Mouse (Mus musculus) forelimb bud, embryonic 11.5 days (tissue): ENCODE measurements at regions not wholly inside any gene's neighbourhood (a gene's known extent, or its start where the extent isn't known, plus 50 kb on each side); places are given as distances from the start of the nearest gene placed in this dataset.
"Not testable (repeated sequence)": the region's sequence is repeated elsewhere in the genome, so short reads cannot be mapped to it uniquely, and the experiment has no call there.

Source experiments
- DNase-seq: peaks from one replicate; pipeline ENCODE4 v3.0.0-alpha.2; 2012; ENCODE audit warnings: low read depth, low spot score

DNA sequence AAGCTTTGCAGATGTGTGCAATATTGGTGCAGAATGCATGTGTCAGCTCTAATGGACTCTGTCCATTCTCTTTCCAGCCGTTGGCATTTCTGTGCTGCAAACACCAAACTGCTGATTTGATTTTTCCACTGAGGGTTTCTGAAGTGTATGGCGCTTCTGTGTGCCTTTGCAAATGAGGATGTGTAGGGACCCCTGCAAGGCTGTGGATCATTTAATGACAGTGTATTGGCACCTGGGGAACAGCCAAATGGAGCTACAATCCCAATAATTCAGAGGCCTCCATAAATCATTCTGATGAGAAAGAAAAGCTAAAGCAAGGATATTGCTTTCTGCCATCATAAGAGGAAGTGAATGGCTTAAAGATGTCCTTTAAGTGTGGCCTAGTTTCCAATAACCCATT, 305.9 kb upstream of the Pkdcc start:
- DNase-seq = no peak

DNA sequence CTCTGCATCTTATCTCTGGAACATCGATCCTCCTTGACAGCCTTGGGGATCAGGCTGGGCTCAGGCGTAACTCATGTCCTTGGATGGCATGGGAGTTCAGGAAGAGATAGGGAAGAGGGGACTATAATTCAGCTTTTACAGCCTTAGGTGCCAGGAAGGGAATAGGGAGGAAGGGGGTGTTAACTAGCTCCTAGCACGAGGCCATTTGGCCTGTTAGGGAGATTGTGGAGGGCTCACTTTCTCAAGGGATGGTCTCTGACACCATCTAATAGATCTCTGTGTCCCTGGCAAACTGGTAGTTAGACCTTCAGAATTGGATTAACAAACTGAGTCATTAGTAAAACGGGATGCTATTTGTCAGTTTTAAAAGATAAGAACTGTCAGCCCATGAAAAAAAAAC, 292.1 kb upstream of the Pkdcc start:
- not testable (repeated sequence) for DNase-seq

DNA sequence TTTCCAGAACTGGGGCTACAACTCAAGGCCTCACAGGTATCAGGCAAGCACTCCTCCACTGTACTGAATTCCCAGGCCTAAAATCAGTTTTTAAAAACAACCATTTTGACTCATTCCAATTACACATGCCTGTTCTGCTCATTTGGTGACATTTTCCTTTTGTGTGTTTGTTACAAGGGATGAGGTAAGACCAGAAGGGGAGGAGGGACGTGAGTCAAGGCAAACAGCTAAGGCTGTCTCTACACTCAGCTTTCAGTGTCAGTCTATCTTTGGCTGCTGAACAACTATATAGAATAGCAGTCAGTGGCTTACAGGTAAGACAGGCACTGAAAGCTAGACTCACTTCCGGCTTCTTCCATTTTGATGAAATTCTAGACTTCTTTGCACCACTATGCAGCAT, 289.3 kb upstream of the Pkdcc start:
- no peak for DNase-seq

DNA sequence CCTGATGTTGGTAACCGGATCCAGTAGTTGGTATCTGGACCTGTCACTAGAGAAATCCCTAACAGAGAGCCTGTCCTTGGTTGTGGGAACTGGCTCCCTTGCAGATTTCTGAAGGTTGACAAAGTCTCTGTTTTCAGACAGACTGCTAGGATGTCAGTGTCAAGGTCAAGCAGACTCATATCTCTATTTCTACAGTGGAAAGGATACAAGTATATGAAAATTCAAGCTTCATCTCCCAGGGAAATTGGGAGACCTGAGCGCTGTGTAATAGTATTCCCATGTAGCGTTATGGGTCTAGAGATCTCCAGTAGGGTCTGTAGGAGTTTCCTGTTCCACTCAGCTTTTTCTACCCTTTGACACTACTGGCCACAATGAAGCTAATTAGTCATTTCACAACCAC, 287.4 kb upstream of the Pkdcc start:
- DNase-seq = no peak

DNA sequence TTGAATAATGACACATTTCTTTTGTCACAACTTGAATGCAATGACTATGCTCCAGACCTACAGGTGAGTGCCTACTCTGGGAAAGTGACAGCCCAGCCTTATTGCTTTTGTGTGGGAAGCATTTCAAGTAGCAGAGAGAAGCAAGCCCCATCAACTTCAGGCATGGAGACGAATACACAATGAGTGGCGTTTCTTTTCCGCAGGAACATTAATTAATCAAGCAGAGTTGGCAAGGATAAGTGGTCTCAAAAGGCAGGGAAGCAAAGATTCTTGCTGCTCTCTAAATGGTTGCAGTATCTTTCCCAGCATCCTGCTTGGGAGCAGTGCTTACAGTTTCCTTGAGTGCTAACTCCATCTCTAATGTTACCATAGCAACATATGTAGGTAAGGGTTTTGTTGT, 285.6 kb upstream of the Pkdcc start:
- no peak for DNase-seq

DNA sequence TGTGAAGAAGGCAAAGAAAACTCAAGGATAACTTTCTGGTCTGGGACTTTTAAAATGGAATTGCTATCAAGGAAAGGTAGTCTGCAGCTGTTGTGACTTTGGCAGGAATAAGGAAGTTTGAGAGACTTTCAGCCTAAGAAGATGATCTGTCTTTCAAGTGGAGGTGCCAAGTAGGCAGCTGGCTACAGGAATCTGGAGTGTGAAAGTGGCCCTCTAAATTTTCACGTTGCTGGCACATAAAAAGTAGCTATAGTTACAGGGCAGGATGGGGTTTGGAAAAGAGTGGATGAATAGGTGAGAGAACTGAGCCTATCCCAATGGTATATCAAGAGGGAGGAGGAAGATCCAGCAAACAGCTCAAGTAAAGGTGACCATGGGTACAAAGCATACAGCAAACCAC, 284.4 kb upstream of the Pkdcc start:
- DNase-seq = no peak

DNA sequence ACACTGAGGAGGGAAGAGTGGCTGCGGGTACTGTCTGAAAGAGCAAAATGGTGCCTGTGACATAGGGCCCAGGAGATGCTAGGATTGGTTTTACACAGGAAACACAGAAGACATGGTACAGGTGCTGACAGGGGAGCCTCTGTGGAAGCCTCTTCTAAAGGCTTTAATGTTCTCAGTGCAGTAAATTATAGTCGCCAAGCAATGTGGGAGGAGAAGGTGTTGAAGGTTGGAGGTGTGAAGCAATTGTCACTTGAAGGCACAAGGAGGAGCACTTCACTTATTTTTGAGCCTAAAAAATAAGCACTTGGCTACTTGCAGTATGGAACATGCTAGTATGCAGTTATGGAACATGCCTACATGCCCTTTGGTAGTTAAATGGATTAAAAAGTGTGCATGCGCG, 283.6 kb upstream of the Pkdcc start:
- no peak for DNase-seq

DNA sequence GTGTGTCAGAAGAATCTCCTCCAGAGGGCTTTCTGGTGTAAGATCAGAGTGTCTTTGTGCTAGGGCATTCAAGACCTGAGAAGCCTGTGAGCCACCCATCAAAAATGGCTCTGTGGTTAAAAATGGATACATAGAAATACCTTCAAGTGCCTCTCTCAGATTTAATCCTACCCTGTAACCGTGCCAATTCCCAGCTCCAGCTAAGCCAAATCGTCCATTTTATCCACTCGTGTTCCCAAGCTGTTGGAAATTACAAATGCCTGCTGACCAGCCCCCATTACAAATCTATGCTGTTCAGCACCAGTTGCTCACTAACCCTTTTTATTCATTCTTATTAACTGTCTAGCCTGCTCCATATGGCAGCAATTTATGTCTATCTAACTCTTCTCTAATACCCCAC, 278.3 kb upstream of the Pkdcc start:
- no peak for DNase-seq

DNA sequence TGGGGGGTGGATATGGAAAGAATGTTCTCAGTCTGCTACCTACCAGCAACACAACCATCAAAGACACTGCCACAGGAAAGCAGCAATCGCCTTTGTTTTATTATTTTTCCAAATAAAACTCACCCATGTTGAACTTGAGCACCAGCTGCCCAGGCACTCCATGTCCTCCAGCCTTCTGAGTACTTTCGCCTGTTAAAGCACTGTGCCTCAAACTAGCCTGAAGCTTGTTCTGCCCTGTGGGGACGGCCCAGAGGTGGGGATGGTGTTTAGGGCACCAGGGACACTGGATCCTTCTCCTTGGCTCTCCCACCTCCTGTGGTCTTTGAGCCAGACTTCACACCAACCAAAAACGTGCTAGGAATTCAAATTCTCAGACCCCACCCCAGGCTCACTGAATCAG, 269.0 kb upstream of the Pkdcc start:
- DNase-seq = no peak

DNA sequence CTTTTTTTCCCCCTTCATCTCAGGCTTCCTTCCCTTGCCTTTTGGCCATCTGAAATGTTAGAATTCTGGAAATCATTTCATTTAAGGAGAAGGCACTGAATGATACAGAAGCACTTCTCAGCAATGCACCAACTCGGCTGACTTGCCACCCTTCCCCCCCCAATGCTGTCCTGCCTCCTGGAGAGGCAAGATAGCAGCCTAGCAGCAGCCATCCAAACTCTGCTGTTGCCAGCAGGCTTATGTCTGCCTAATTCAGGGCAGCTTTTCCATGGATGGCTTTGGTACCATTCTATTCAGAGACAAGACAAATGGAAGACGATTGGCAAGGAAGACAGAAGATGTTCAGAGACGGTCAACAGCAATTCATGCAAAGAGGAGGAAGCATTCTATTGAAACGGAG, 265.3 kb upstream of the Pkdcc start:
- no peak for DNase-seq

DNA sequence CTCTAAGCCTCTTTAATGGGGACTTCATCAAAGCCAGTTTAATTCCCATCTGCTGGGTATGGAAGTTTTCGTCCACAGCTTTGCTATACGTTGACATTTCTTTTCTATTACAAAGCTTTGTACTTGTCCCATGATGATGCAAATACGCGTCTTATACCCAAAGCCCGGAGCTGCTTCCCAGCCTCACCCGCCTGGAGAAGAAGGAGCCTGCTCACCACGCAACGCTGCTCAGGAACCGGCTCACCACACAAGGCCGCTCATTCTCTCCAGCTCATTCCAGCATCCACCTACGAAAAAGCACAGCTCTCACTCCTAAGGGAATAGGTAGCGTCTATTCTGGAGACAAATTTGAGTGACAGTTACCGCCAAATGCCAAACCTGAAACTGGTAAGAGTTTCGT, 264.8 kb upstream of the Pkdcc start:
- no peak for DNase-seq

DNA sequence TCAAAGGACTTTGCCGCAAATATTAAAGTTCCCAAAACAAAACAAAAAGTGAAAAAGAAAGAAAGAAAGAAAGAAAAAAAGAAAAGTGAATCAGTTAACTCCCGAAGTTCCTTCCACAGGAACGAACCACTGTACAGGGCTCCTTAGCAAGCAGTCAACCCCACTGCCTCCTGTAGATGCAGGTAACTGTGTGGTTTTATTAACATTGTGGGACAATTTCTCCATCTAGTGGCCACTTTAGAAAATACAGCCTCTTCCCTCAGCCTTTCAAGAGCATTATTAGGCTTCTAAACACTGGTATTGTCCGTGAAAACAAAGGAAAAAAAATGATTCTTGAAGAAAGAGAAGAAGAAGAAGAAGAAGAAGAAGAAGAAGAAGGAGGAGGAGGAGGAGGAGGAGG, 257.7 kb upstream of the Pkdcc start:
- DNase-seq = peak; percentile 76

DNA sequence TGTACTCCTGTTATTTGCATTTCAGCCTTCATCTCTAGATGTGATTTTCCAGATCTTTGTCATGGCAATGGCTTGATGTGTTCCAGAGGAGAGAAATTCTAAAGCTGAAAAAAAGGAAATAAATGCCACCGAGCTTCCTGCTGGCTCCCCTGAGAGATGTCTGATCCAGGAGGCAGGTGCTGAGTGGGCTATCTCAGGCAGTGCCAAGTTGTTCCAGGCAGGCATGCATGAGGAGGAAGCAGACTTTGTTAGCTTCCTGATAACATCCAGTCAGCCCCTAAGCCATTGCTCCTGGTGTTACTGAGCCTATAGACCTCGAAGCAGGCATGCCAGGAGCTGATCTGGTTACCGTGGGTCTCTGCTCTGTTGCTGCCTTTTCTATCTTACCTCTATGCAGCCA, 251.7 kb upstream of the Pkdcc start:
- DNase-seq = no peak

DNA sequence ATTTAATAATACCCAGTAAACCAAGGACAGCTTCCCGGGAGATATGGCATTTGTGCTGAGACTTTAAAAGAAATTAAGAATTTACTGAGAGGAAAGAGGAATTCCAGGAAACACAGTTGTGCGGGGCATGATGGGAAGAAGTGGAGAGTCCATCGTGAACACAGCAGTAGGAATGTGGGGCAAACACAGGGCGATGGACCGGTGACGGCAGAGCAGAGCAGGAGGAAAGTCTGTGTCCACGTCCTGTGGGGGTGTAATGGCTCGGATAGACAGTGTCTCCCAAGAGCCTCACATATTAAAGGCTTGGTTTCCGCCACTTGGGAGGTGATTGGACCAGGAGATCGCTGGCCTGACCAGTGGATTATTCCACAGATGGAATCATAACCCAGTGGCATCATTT, 215.4 kb upstream of the Pkdcc start:
- DNase-seq = no peak

DNA sequence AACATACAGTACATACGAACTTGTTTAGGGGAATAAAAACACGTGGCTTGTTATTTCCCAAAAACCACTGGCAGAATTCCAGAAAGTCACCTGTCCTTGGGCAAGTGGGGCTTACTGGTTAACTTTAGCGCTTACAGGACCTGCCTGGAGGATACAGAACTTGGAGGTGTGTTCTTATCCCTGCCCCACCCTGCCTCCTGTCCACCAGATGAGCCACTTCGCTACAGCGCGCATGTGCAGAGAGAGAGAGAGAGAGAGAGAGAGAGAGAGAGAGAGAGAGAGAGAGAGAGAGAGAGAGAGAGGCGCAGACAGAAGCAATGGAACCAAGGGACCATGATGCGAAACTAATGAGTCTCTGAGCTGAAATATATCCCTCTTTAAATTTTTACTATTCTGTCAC, 214.7 kb upstream of the Pkdcc start:
- no peak for DNase-seq

DNA sequence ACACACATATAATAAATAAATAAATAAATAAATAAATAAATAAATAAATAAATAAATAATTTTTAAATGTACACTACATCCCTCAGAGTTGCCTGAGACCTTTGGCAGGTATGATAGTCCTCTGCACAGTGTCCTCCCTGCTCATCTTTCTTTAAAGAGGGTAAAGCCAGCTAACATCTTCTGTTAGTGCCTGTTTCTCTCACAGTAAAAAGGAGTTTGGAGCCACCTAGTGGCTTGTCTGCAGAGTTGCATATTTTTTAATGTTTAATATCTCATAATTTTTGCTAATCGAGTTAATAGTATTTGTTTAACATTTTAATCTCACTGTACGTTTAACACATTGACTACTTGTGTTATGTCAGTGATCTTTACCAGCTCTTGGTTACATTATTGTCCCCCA, 213.5 kb upstream of the Pkdcc start:
- DNase-seq = peak; percentile 41

DNA sequence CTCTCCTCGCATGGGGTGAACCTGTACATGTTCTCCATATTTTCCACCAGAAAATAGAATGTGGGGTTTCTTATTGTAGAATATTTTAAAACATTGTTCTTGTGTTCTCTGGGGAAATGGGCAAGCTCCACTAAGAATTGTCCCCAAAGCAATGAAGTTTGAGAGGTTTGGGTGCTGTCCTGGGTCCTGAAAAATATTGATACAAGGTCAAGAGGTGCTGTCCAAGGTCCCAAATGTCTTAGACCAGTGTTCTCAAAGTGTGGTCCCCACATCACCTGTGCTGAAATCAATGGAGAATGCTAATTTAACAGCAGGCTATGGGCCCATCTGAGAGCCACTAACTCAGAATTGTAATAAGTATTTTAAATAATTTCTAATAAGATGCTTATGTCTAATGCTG, 204.2 kb upstream of the Pkdcc start:
- peak; percentile 77 for DNase-seq

DNA sequence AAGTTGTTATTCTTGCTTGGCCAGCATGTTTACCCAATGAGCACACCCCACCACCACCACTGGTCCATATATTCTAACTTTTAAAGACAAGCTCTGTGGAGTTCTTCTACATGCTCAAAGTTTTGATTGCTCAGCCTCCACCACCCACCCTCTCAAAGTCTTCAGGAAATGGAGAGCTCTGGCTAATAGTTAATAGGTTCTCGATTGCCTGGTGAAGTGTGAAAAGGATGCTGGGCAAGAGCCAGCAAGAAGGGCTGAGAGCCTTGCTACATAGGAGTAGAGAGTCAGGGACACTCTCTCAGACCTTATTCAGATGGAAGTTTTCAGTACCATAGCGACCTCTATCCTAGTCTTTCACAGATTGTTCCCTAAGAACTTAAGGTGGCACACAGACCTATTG, 199.4 kb upstream of the Pkdcc start:
- DNase-seq = no peak

DNA sequence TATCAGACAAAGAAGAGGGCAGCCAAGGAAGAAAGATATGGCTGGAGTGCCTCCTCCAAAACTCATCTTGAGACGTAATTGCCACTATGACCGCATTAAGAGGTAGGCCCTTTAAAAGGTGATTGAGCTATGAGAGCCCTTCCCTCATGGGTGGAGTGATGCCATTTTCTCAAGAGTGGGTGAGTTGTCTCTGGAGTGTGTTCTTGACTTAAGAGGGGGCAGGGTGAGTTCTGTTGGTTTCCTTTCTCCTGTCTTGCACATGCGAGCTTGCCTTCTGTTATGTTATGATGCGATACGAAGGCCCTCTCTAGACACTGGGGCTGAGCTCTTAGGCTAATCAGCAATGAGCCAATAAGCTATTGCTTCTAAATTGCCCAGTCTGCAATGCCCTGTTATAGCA, 198.2 kb upstream of the Pkdcc start:
- DNase-seq = no peak

DNA sequence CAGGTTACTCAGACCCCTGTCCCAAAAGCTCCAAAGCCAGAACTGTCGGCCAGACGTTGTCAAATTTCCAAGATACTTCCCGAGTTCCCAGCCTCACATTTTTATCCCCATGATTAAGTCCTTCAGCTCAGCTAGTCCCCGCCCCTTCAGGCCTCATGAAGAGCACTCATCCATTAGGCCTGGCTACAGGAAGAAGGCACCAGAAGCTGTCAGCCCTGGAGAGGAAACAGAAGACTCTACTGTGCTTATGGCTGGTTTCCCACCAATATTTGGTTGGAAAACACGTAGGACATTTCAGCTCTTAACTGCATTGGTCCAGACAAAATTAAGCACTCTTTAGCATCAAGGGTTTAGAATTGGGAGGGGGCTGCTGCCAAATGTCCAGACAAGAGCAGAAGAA, 195.8 kb upstream of the Pkdcc start:
- DNase-seq = no peak

DNA sequence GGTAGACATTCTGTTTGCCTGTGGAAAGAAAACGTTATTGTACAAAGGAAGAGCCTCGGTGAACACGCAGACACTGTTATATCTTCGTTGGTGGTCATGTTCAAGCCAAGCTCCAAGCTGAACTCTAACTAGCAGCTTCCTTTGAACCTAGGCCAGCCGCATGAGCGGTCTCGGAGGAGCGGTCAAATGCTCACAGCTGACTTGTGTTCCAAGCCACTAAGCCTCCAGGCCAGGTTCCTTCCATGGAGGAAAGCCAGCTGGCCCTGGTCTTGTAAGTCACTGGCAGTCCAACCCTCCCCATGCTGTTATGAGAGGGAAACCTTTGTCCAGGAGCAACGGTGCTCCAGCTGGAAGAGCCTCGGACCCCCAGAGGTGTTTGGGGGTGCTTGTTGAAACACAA, 194.5 kb upstream of the Pkdcc start:
- no peak for DNase-seq

DNA sequence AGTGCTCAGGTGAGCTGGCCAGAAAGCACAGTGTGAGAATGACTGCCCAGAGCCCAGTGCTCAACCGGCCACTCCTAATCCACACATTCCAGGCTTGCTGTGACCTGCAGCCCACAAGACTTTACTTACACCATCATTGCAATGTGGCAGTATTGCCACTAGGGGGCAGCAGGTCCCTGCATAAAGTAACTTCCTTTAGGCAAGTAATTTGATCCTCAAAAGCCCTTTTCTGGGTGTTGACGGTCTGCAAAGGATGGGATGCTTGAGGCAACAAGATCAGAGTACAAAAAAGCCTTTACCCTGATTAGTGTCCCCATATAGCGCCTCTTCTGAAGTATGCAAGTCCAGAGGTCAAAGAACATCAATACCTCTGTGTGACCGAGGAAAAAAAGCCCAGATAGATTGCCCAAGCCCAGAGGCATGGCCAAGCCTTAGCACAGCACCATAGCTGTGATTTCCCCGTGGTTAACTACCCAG, 189.7 kb upstream of the Pkdcc start:
- peak; percentile 93 for DNase-seq

DNA sequence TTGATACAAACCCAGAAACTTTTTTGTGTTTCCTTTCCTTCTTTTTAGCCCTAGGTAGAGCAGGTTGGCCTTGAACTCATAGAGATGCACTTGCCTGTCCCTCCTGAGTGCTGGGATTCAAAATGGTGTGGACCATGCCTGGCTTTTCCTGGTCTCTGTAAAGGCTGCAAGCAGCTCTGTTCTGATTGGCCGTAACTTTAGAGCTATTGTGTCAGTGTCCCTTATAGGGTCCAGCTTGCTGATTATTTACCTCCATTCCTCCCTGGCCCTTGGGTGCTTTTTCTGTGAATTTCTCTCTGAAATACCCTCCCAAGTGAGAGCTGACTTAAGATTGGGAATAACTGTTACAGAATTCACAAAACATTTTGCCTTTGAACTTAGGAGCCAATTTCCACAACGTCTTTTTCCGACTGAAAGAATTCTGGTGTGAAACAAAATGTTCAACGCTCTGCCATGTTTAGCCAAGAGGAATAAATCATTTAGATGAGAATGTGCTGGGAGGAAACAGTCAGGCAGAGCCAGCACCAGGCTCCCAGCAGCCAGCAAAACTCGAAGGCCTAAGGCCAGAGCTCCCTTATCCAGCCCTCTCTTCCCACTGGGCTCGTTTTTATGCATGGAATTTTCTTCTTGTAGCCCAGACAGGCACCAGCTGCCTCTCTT, 180.0 kb upstream of the Pkdcc start:
- DNase-seq = no peak

DNA sequence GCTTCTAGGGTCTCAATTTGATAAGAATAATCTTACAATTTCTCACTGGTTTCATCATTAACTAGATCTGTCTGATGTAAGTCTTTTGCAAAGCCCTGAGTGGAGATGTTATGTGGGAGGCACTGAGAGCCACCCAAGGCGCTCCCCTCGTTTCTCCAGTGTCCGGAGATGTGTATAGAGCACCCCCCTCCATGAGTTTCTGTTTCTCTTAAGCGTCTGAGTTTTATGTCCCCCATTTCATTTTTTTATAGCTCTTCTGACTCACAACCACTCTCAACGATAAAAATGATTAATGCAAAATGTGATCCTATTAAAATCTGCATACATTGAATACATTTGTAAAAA, 179.5 kb upstream of the Pkdcc start:
- DNase-seq = no peak
